Mouse (Mus musculus): ENCODE measurements around the gene Fam189a1. TPM values are rescaled to one million over a fixed set of nuclear protein-coding genes. Genes with fewer than 3 reads are reported as not detected.

Gene Fam189a1
- polyA plus RNA-seq, 1 experiment from 2014 or later = 0.54 TPM

DNA sequence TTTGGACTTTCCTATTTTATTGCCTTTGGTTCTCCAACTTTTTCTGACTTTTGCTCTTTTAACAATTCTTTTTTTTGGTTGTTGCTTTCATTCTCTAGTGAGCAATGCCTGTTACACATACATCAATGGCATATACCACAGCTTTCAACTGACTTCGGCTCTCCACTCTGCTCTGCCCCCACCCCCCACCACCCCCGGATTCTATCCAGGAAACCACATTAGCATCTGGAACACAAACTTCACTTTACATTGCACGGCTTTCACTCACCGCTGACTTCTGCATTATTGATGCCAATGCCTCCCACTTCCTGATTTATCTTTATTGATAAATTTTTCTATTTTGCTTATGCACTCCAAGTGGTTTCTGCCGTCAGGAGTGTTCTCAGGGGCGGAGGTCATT, 146.1 kb downstream of the Fam189a1 start:
- no peaks in the 10 kb centered on the region for H3K9me3 ChIP-seq (ENCODE audit: control insufficient read depth, low read depth, low read length)
- no peak overlapping the region for H3K4me3 ChIP-seq (ENCODE audit: low read depth, low read length)
- H3K9ac ChIP-seq (replicated peaks; ENCODE audit: low read depth, low read length) = no peak overlapping the region

DNA sequence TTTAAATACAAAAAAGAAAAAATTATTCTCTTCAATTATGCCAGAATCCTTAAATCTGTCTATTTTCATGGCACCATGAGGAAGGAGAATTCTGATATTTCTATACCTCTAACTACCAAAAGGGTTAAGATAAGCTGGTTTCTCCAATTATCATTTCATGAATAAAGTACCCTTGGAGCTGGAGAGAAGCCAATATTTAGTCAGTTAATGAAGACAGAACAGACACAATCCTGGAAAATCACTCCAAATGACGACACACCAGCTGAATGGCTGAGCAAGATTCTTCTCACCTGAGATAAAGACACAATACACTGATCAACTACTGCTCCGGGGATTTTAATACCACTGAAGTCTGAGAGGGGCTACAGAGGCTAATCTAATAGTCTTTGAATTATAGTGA, 150.6 kb downstream of the Fam189a1 start:
- no peaks in the 10 kb centered on the region for H3K36me3 ChIP-seq (ENCODE audit: control insufficient read depth, insufficient read depth, low read length)
- H3K27ac ChIP-seq (ENCODE audit: low read length) = no peak overlapping the region
- no peak overlapping the region for H3K4me3 ChIP-seq (ENCODE audit: low read depth, low read length)
- no peaks in the 10 kb centered on the region for H3K27me3 ChIP-seq (ENCODE audit: control insufficient read depth, insufficient read depth, low read length)
- ATAC-seq (ENCODE audit: insufficient number of reproducible peaks, insufficient read depth, low FRiP score, low read depth) = no peak
- H3K9me3 ChIP-seq (ENCODE audit: control insufficient read depth, low read depth, low read length) = no peaks in the 10 kb centered on the region
- no peak overlapping the region for H3K9ac ChIP-seq (replicated peaks; ENCODE audit: low read depth, low read length)
- no peak overlapping the region for H3K4me2 ChIP-seq (replicated peaks; ENCODE audit: low read depth, low read length)
- WGBS = 60% methylated on average over 2 of the region's 2 CpGs
- no peaks in the 10 kb centered on the region; the same call in 1 of the 2 replicates for H3K4me1 ChIP-seq (ENCODE audit: control insufficient read depth, insufficient read depth, low read length)

More for the DNA sequence above, 146.1 kb downstream of the Fam189a1 start:
- Histone ChIP-seq H3K27me3 (ENCODE audit: control insufficient read depth, insufficient read depth, low read length) (no peaks in the 10 kb centered on the region), H3K4me2 (replicated peaks; ENCODE audit: low read depth, low read length) (no peak overlapping the region), H3K27ac (ENCODE audit: low read length) (no peak overlapping the region), H3K36me3 (ENCODE audit: control insufficient read depth, insufficient read depth, low read length) (no peaks in the 10 kb centered on the region), H3K4me1 (ENCODE audit: control insufficient read depth, insufficient read depth, low read length) (no peaks in the 10 kb centered on the region; the same call in 1 of the 2 replicates)
- no peak for ATAC-seq (ENCODE audit: insufficient number of reproducible peaks, insufficient read depth, low FRiP score, low read depth)
- WGBS = 49% methylated on average over 6 of the region's 6 CpGs

DNA sequence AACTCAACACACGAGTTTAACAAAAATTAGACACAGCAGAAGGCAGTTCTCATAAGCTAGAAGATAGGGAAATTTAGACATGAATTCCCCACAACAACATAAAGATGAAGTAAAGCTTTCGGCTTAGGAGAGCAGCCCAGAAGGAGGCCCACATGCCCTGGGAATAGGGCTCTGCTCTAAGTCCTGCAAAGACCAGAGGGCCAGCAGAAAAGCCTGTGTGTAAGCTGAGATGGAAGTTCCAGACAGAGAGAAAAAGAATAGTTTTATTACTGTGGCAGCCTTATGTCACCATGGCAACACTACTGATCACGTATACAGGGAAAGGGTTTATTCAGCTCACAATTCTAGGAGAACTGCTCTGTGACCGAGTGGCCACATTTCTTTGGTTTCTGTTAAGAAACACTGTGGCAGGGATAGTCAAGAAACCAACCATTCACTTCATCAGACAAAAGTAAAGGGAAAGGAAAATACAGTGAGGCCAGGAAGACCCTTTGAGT, 156.6 kb downstream of the Fam189a1 start:
- Histone ChIP-seq H3K27ac (ENCODE audit: low read length) (no peak overlapping the region), H3K4me2 (replicated peaks; ENCODE audit: low read depth, low read length) (no peak overlapping the region), H3K27me3 (ENCODE audit: control insufficient read depth, insufficient read depth, low read length) (no peaks in the 10 kb centered on the region), H3K4me1 (ENCODE audit: control insufficient read depth, insufficient read depth, low read length) (no peaks in the 10 kb centered on the region), H3K9me3 (ENCODE audit: control insufficient read depth, low read depth, low read length) (no peaks in the 10 kb centered on the region), H3K4me3 (ENCODE audit: low read depth, low read length) (no peak overlapping the region), H3K9ac (replicated peaks; ENCODE audit: low read depth, low read length) (no peak overlapping the region), H3K36me3 (ENCODE audit: control insufficient read depth, insufficient read depth, low read length) (no peaks in the 10 kb centered on the region)
- 61% methylated on average over 4 of the region's 4 CpGs for WGBS
- ATAC-seq (ENCODE audit: insufficient number of reproducible peaks, insufficient read depth, low FRiP score, low read depth) = no peak

DNA sequence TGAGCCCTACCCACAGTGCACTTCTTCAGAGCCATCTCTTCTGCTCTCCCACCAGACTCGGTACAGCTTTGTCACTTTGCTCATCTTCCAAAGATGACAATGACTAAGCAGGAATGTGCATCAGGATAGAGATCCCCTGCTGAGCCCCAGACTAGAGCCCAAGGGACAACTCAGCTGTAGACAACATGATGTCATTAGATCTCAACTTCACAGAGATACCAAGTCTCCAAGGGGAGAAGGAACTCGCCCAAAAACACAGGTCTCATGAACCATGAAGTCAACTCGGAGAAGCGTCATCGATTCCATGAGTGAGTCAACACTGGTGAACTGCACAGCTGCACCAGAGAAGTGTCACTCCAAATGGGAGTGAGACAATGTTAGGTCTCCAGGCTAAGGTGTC, 158.6 kb downstream of the Fam189a1 start:
- H3K27me3 ChIP-seq (ENCODE audit: control insufficient read depth, insufficient read depth, low read length) = no peaks in the 10 kb centered on the region
- no peaks in the 10 kb centered on the region for H3K9me3 ChIP-seq (ENCODE audit: control insufficient read depth, low read depth, low read length)
- no peak overlapping the region for H3K4me3 ChIP-seq (ENCODE audit: low read depth, low read length)
- 91% methylated on average over 5 of the region's 5 CpGs for WGBS
- no peak overlapping the region for H3K4me2 ChIP-seq (replicated peaks; ENCODE audit: low read depth, low read length)
- H3K9ac ChIP-seq (replicated peaks; ENCODE audit: low read depth, low read length) = no peak overlapping the region
- no peak overlapping the region for H3K27ac ChIP-seq (ENCODE audit: low read length)
- H3K4me1 ChIP-seq (ENCODE audit: control insufficient read depth, insufficient read depth, low read length) = no peaks in the 10 kb centered on the region
- H3K36me3 ChIP-seq (ENCODE audit: control insufficient read depth, insufficient read depth, low read length) = no peaks in the 10 kb centered on the region
- ATAC-seq (ENCODE audit: insufficient number of reproducible peaks, insufficient read depth, low FRiP score, low read depth) = no peak

DNA sequence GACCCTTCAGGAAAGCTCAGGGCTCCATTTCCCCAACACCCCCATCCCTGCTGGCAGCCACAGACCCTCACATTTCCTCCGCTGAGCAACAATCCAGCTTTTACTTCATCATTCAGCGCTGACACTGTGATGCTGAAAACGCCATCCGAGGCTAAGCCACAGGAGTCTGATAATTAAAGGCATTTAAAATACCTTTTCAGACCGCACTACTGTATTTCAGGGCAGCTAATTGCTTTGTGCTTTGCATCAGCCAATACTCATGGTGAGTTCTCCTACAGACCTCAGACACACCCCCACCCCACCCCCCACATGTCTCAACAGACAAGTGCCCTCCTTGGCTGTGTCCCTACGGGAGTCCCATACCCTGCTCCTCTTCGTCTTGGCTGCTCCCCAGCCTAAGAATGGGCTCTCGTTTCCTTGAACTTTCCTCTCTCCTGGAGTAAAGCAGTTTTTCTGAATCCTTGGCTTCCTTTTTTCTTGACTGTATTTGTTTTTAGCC, 160.4 kb downstream of the Fam189a1 start:
- no peaks in the 10 kb centered on the region for H3K27me3 ChIP-seq (ENCODE audit: control insufficient read depth, insufficient read depth, low read length)
- no peak for ATAC-seq (ENCODE audit: insufficient number of reproducible peaks, insufficient read depth, low FRiP score, low read depth)
- no peaks in the 10 kb centered on the region for H3K4me1 ChIP-seq (ENCODE audit: control insufficient read depth, insufficient read depth, low read length)
- H3K4me2 ChIP-seq (replicated peaks; ENCODE audit: low read depth, low read length) = no peak overlapping the region
- H3K4me3 ChIP-seq (ENCODE audit: low read depth, low read length) = no peak overlapping the region
- H3K9ac ChIP-seq (replicated peaks; ENCODE audit: low read depth, low read length) = no peak overlapping the region
- no peaks in the 10 kb centered on the region for H3K36me3 ChIP-seq (ENCODE audit: control insufficient read depth, insufficient read depth, low read length)
- H3K9me3 ChIP-seq (ENCODE audit: control insufficient read depth, low read depth, low read length) = no peaks in the 10 kb centered on the region
- 63% methylated on average over 8 of the region's 8 CpGs for WGBS
- H3K27ac ChIP-seq (ENCODE audit: low read length) = no peak overlapping the region

DNA sequence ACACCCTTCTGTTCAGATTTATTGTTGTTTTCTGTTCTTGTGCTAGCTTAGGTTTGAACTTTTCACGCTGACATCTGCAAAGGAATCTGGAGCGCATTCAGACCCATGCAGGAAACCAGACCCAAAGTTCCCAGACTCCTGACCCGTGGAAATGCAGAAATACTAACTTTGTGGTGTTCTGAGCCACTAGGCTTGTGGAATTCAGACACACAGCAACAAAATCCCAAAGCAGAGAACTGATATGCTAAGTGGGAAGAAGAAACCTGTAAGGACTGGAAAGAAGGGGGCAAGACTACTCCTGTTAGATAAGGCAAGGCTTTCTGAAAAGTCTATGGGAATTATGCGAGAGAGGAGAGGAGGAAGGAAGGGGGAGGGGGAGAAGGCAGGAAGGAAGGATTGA, 167.0 kb downstream of the Fam189a1 start:
- H3K27ac ChIP-seq (ENCODE audit: low read length) = no peak overlapping the region
- no peaks in the 10 kb centered on the region for H3K36me3 ChIP-seq (ENCODE audit: control insufficient read depth, insufficient read depth, low read length)
- H3K4me1 ChIP-seq (ENCODE audit: control insufficient read depth, insufficient read depth, low read length) = no peaks in the 10 kb centered on the region
- no peak overlapping the region for H3K4me2 ChIP-seq (replicated peaks; ENCODE audit: low read depth, low read length)
- no peak overlapping the region for H3K4me3 ChIP-seq (ENCODE audit: low read depth, low read length)
- H3K27me3 ChIP-seq (ENCODE audit: control insufficient read depth, insufficient read depth, low read length) = no peaks in the 10 kb centered on the region
- H3K9me3 ChIP-seq (ENCODE audit: control insufficient read depth, low read depth, low read length) = no peaks in the 10 kb centered on the region
- H3K9ac ChIP-seq (replicated peaks; ENCODE audit: low read depth, low read length) = no peak overlapping the region
- no peak for ATAC-seq (ENCODE audit: insufficient number of reproducible peaks, insufficient read depth, low FRiP score, low read depth)
- 81% methylated on average over 4 of the region's 4 CpGs for WGBS

DNA sequence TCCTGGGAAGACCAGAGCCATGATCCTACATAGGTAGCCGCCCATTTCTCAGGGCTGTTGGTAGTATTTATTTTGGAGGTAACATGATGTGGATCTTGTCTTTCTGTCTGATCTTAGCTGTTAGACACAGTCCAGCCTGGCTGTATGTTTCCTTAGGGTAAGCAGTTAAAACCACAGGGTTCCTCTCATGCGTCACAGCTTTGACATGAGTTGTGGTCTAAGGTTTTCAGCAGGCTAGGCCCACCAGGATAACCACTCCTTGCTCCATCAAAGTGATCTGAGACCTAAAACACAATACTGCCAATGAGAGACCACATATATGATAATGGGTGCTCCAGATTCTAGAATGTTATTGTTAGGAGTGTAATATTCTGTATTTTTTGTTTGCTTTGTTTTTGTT, 168.4 kb downstream of the Fam189a1 start:
- Histone ChIP-seq H3K36me3 (ENCODE audit: control insufficient read depth, insufficient read depth, low read length) (no peaks in the 10 kb centered on the region), H3K4me3 (ENCODE audit: low read depth, low read length) (no peak overlapping the region), H3K9ac (replicated peaks; ENCODE audit: low read depth, low read length) (no peak overlapping the region), H3K4me1 (ENCODE audit: control insufficient read depth, insufficient read depth, low read length) (no peaks in the 10 kb centered on the region), H3K4me2 (replicated peaks; ENCODE audit: low read depth, low read length) (no peak overlapping the region), H3K9me3 (ENCODE audit: control insufficient read depth, low read depth, low read length) (no peaks in the 10 kb centered on the region), H3K27me3 (ENCODE audit: control insufficient read depth, insufficient read depth, low read length) (no peaks in the 10 kb centered on the region), H3K27ac (ENCODE audit: low read length) (no peak overlapping the region)
- WGBS = 88% methylated on average over 2 of the region's 2 CpGs
- ATAC-seq (ENCODE audit: insufficient number of reproducible peaks, insufficient read depth, low FRiP score, low read depth) = no peak

DNA sequence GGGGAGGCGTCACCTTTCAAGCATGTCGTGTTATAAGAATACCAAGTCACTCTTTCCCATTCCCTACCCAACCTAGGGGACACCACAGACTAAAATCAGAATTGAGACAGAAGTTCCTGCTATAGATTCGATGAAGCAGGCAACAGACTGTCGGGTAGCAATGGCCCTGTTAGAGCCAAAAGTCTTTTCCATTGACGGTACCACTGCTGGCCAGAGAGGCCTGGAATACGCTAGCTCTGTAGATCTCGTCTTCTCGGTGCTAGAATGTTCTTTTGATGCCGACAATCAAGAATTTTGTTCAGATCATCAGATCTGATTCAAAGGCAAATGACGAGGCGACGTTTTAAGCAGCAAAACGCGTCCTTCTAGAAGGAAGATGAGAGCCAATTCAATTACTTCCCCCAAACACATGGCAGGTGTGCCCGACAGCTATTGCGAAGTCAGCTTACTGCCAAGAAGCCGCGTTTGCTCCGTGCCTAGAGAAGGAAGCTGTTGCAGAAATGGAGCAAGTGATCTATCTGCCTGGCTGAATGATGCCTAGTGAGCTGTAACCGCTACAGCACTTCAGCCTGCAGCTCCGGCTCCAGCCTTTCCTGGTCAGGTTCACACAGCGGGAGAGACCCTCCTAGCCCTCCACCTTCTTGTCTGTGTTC, 171.8 kb downstream of the Fam189a1 start:
- H3K9me3 ChIP-seq (ENCODE audit: control insufficient read depth, low read depth, low read length) = no peaks in the 10 kb centered on the region
- no peak overlapping the region for H3K27ac ChIP-seq (ENCODE audit: low read length)
- no peak overlapping the region for H3K4me2 ChIP-seq (replicated peaks; ENCODE audit: low read depth, low read length)
- ATAC-seq (ENCODE audit: insufficient number of reproducible peaks, insufficient read depth, low FRiP score, low read depth) = no peak
- no peaks in the 10 kb centered on the region for H3K4me1 ChIP-seq (ENCODE audit: control insufficient read depth, insufficient read depth, low read length)
- no peak overlapping the region for H3K4me3 ChIP-seq (ENCODE audit: low read depth, low read length)
- 88% methylated on average over 22 of the region's 22 CpGs for WGBS
- no peaks in the 10 kb centered on the region for H3K27me3 ChIP-seq (ENCODE audit: control insufficient read depth, insufficient read depth, low read length)
- H3K36me3 ChIP-seq (ENCODE audit: control insufficient read depth, insufficient read depth, low read length) = no peaks in the 10 kb centered on the region
- H3K9ac ChIP-seq (replicated peaks; ENCODE audit: low read depth, low read length) = no peak overlapping the region
